Mouse (Mus musculus) gastrocnemius, postnatal 14 days (tissue): Measurements from ENCODE around the gene Dennd1a. TPM values are rescaled to one million over a fixed set of nuclear protein-coding genes. Genes with fewer than 3 reads are reported as not detected.

Experiments
- DNase-seq: peaks from one replicate; pipeline ENCODE4 v3.0.0; 2021; ENCODE audit warnings: mixed read lengths
- intact Hi-C: fragments of 180-260 bp; cut with DNase I; formaldehyde crosslinking; loops from one replicate; pipeline ENCODE4 v1.15.1; 2025; ENCODE audit warnings: low total_unique reads
- long read RNA-seq, 2 experiments: library from polyadenylated mRNA; stranded (forward); transcript quantifications; one replicate each; pipeline ENCODE4 v2.0.0; 2021
- total RNA-seq, 2 experiments: library from RNA; stranded (reverse); gene quantifications; 2 replicates each; pipeline ENCODE4 v1.2.3; 2021

Gene Dennd1a
- 10 to 100 TPM; 17.5 to 20.4 TPM for total RNA-seq
- long read RNA-seq, experiment 1, full-length matches to known transcripts = 1 of 6 reads
- long read RNA-seq, experiment 1, partial matches to known transcripts = 0 of 6 reads
- long read RNA-seq, experiment 1, other reads (novel, unspliced or antisense) = 5 of 6 reads
- long read RNA-seq, experiment 2, partial matches to known transcripts = 0 of 4 reads
- long read RNA-seq, experiment 2, other reads (novel, unspliced or antisense) = 4 of 4 reads

- DNase-seq = peak; percentile 89
- intact Hi-C loops = no loop called here
These were observed at the start of gene Dennd1a for GRCm38 (mm10) chr2:38286733-38287551. Gene Dennd1a (minus strand): TSS chr2:38287390.

DNA sequence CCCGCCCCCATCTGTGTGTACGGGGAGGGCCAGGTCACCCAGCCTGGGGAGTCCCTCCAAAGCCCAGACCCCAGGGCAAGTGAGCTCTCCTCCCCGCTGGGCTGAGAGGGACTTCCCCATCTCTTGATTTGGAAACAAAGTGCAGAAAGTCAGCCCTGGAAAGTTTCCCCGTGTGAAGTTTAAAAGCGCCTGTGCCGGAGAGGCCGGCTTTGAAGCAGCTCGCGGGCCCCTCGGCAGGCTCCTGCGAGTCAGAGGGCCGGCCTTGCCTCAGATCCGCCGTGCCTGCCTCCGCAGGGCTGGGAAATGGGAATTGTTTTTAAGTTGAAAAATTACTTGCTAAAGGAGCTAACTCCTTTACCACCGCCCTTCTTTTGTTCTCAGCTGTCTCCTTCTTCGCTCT is 49.4 kb upstream of the Dennd1a start:
- no peak for DNase-seq

DNA sequence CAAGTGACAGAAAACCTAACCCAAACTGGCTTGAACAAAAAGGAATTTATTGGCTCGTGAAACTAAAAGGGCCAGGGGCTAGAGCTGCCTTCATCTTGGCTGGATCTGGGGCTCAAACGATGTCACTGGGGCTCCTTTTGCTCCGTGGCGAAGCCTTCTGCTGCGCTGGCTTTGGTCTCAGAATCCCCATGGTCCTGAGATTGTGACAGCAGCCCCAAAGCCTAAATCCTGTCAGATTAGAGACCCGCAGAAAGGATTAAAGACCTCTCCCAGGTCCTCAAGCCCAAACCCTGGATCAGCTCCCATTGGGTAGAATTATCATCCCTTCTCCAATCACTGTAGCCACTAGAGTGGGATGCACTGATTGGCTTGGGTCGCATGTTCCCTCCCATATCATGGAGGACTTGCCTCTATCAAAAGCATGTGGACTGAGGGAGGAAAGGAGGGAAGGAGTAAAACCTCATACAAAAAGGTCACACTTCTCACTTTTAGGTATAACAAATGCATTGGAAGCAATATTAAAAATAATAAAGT is 46.5 kb upstream of the Dennd1a start:
- DNase-seq = no peak
- intact Hi-C loops = no loop called here

More for the DNA sequence above, 49.4 kb upstream of the Dennd1a start:
- intact Hi-C loops = no loop called here

DNA sequence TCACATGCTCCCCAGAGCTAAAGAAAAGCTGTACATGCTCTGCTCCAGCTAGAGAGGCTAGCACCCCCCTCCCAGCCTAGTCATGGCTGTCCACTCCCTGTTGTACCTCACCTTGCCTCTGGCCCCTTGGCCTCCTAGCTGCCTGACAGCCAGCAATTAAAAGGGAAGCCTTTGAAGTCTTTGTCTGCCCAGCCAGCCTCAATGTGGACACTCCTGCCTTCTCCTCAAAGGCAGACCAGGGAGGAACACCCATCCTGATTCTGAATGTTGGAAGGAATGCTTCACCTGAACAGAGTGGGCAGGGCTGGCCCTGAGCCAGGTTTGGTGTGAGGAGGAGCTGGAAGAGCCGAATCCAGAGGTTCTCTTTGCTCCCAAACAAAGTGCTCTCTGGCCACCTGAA is 39.5 kb upstream of the Dennd1a start:
- intact Hi-C loops = no loop called here
- DNase-seq = no peak

DNA sequence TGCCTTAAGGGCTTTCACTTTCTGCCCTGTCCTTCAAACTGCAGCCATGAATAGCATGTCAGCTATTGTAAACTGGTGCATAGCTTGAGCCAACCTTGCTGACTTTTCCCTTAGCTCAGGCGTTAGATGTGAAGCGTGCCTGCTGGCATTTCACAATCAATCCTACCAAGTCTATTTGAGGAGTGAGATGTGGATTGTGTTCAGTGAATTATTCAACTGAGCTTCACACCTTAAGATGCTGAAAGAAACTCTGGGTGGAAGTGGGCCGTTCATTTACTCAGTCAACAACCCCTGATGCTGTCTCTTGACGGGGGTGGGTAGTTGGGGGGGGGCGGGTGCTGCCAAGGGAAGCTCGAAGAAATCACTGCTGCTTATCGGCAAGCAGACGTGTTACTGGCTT is 36.2 kb upstream of the Dennd1a start:
- intact Hi-C loops = no loop called here
- no peak for DNase-seq

GRCm38 (mm10) chr2:38320911-38321310 is 33.7 kb upstream of the Dennd1a start:
- intact Hi-C loops = no loop called here
- no peak for DNase-seq

DNA sequence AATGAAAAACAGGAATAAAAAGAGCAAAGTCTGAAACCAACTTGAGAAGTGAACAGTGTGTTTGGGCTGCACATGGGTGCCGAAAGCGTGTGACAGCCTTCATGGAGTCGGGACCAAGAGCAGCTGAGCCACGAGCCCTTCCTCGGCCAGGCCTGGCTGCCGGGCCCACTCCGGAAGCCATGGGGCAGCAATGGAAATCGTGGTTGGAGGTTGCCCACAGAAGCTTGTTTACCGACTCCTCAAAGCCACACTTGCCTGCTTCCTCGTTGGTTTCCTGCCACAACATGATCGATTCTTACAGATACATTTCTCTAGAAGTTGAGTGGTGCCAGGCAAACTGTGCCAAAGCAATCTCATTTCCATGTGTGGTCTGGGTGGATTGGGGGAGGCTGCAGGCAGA is 31.9 kb upstream of the Dennd1a start:
- intact Hi-C loops = no loop called here
- no peak for DNase-seq

DNA sequence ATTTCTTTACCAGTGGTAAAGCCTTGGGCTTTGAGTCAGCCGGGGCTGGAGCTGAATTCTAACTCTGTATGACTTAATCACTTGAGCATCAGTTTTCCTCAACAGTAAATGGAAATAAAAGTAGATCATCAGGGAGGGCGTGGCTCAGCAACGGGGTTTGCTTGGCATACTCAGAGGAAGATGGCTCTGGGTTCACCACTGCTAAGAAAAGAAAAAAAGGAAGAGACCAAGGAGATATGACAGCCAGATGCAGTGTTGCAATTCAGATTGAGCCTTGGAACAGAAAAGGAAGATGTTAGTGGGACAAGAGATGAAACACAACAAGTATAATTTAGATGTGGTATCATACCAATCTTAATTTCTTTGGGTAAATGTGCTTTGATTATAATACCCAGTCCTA is 26.2 kb upstream of the Dennd1a start:
- no peak for DNase-seq
- intact Hi-C loops = no loop called here

DNA sequence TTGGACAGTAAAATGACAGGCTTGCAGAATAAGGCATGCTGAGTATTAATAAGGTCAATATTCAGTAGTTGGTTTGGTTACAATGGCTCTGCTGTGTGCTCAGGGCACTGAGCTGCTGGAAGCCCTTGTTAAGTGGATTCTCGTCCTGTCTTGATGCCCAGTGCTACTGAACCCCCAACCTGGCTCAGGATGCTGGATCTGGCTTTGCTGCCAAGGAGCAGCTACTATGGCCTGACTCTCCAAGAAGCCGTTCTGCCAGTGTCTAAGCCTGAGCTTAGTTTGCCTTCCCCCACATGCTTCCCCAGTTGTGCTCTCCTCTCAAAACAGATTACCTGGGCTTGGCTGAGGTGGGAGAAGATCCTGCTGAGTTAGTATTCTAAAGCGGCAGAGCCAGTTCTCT is 25.7 kb upstream of the Dennd1a start:
- no peak for DNase-seq
- intact Hi-C loops = no loop called here

DNA sequence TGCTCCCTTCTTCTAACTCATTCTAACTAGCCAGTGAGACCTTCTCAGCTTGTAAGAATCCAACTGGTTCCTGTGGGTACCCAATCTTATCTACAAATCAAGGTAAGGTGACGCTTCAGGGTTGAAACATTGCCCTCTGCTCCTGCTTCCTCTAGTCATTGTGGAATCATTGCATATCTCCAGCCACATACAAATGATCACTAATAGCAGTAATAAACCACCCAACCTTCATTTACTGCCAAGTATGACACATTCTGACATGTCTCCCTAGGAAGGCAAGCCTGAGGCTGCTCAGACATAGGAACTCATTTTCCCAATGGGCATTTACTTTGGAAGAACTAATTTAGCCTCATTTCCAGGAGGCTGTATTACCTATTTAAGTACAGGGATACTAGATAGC is 18.0 kb upstream of the Dennd1a start:
- no peak for DNase-seq
- intact Hi-C loops = no loop called here

DNA sequence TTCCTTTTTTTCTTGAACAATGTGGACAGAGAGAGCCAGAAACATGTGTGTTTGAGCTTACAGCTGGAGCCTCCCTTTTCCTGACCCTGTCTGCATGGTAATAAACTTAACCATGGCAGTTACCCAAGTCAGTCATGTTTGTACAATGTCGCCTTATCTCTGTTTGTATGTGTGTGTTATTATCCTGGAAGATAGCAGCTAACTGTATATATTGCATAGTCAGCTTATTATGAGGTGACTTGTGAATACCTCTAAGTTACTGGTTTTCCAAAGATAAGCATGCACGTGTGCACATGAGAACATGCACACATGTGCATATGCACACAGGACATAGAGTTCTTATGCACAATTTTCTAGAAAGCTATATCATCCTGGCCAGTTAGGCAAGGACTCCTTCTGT is 13.8 kb upstream of the Dennd1a start:
- intact Hi-C loops = no loop called here
- DNase-seq = no peak

DNA sequence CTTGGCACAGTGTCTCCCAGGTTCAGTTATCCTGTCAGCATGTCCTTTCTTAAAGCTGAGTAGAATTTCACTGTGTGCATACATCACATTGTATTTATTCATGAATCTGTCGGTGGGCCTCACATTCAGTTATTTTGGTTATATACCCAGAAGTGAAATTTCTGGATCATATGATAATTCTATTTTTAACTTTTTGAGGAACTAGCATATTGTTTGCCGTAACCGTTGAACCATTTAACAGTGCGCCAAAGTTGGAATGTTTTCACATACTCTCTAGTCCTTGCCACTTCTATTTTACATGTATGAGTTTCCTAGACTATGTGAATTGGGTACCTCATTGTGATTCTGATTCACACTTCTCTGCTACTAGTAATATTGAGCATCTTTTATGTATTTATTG is 8.7 kb upstream of the Dennd1a start:
- DNase-seq = no peak
- intact Hi-C loops = no loop called here

DNA sequence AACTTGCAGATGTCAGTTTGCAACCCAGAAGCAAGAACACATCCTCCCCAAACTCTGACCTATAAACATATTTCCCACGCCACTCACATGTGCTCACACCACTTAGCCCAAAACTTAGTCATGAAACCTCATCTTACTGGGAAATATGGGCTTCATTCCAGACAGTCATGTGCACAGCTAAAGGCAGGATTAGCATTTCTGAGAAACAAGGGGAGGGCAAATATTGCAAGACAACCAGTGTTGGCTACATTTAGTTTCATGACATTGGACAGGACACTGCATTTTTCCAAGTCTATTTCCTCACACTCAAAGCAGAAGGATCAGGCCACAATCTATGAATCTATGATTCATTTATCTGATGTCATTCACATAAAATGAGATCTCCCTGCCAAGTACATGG is 4.3 kb upstream of the Dennd1a start:
- DNase-seq = no peak
- intact Hi-C loops = no loop called here

GRCm38 (mm10) chr2:38288226-38288625 is 1.0 kb upstream of the Dennd1a start:
- no peak for DNase-seq
- intact Hi-C loops = no loop called here

- no peak for DNase-seq
- intact Hi-C loops = no loop called here
These were observed 807 bp downstream of the Dennd1a start for GRCm38 (mm10) chr2:38286433-38286732.

DNA sequence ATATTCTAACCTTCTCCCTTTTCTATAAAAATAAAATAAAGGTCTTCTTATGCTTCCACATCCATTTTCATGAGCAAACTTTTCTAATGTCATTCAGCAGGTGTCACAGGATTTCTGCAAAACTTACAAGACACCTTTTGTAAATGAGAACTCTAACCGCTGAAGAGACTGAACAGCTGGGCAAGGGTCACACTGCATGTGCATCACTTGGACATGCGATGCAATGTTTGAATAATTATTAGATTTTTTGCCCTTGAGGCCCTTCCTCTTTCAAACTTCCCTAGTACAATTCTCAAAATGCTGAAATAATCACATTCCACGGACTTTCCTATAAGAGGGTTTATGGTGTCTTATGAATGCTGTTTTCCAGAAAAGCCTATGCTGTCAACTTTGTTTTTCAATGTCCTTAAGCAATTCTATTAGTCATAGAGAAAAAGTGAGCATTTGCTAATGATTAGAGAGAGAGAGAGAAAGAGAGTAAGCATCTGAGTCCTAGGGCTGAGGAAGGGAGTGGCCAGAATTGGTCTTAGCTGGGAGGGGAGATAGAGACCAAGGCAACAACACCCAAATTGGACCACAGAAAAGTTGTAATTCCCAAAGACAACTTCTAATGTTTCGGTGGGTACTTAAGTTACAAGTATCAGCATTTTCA is 1.3 kb downstream of the Dennd1a start:
- intact Hi-C loops = no loop called here
- DNase-seq = no peak

DNA sequence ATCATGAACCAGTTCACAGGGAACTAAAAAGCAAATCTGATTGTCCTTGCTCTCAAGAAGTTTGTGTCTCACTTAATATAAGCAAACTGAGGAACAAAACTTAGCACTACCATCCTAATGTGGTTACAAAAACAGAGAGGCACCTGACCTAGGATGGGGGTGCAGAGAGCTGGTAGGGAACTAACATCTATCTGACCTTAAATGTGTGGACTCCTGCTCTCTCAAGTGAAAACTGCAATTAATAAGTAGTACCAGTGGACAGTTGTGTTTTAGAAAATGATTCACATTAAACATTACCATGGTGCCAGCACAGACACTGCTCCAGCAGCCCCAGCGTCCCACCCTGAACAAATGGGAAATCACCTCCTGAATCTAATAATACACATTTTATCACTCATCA is 3.2 kb downstream of the Dennd1a start:
- intact Hi-C loops = no loop called here
- no peak for DNase-seq

DNA sequence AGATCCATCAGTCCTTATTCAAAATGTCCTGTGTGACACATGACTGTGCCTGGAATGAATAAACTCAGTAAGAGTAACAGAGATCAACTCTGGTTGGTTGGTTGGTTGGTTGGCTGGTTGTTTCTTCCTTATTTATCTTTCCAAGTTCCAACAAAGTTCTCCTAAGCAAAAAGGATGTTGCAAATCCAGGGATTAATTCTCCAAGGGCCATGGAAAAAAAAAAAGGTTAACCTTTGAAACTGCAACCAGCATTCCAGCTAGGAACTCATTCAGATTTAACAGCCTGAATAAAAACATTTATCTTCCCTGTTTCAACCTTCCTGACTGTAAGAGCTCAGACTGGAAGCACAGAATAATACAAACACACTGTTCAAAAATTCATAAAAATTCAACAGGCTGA is 6.8 kb downstream of the Dennd1a start:
- intact Hi-C loops = no loop called here
- no peak for DNase-seq

- intact Hi-C loops = no loop called here
- DNase-seq = no peak
These were observed 12.2 kb downstream of the Dennd1a start for GRCm38 (mm10) chr2:38274973-38275372.

DNA sequence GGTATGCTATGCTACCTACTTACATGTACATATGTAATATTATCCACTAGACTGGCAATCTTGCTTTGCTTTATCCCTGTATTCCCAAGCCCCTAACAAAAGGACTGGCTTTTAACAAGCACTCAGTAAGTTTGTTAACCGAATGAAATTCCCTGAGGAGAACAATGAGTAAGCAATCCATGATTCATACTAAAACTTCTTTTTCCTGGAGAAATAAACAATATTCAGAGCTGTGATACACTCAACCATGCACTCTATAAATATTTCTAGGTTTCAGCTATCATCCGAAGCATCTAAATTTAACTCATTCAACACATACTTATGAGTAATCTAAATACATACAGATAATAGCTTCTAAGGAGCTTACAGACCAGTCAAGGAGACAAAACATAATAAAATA is 23.5 kb downstream of the Dennd1a start:
- intact Hi-C loops = no loop called here
- DNase-seq = no peak

DNA sequence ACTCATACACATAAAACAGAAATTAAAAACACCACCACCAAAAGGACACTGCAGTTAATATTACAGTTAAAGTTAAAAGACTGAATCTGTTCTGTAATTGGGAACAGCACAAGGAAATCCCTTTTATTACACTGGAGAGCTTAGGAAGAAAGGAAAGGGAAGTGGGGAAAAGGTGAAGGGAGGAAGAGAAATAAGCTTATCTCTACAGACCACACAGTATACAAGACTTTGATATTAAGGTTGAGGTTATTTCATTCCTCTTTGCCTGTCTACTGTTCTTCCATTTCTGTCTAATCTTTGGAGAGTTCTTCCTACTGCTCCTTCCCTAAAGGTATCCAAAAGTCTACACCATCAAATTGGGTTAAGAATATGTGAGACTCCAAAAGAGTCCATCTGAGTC is 28.1 kb downstream of the Dennd1a start:
- DNase-seq = no peak
- intact Hi-C loops = no loop called here
